ENCODE assay signal across 27 mouse cellular contexts in the genomic region with DNA sequence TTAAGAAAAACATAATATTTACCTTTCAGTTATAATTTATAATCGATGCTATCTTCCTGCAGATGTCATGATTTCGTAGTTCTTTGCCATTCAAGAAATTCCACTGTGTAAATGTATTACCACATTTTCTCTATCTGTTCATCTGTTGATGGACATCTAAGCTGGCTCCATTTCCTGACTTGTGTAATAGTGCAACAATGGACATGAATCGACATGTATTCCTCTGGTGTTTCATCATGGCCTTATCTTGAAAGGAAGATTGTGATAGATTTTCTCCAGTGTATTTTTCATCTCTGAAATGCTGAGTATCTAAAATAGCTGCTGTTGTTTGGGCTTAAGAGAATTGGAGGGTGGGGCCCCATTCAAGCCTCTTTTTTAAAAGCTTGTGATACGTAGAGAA. TPM values are rescaled to one million over a fixed set of nuclear protein-coding genes. Genes with fewer than 3 reads are reported as not detected.
DNase-seq lines count a peak whose midpoint lies in the region; ATAC-seq and TF ChIP-seq lines count a peak whose summit lies in the region.
"Had no signal": no experiment of that assay in that cellular context is flagged by ENCODE, and none has a peak within 500 bp of the region (broad histone marks: within the 10 kb centered on the region; RNA-seq: fewer than 3 reads in every experiment).

No protein-coding gene starts in this region.

- H3K27me3 ChIP-seq in liver, postnatal 0 days (ENCODE audit: insufficient read depth, low read length) = no peaks in the 10 kb centered on the region
- H3K27me3 ChIP-seq in liver, embryonic 12.5 days (replicated peaks) = no peaks in the 10 kb centered on the region
- no peaks in the 10 kb centered on the region for H3K27me3 ChIP-seq in forebrain, embryonic 11.5 days (ENCODE audit: control insufficient read depth, insufficient read depth, low read length)
- no peaks in the 10 kb centered on the region for H3K27me3 ChIP-seq in intestine, embryonic 15.5 days (replicated peaks)
- H3K27me3 ChIP-seq: embryonic facial prominence, embryonic 13.5 days; forebrain, embryonic 12.5 days; forebrain, embryonic 15.5 days; heart, embryonic 12.5 days; heart, embryonic 15.5 days; hindbrain, embryonic 13.5 days; Patski had no signal

- no peaks in the 10 kb centered on the region for H3K9me3 ChIP-seq in liver, postnatal 0 days (ENCODE audit: low read length)
- H3K9me3 ChIP-seq in liver, embryonic 12.5 days (replicated peaks) = no peaks in the 10 kb centered on the region
- H3K9me3 ChIP-seq in forebrain, embryonic 11.5 days (ENCODE audit: control insufficient read depth, low read length) = no peaks in the 10 kb centered on the region
- H3K9me3 ChIP-seq in intestine, embryonic 15.5 days = no peaks in the 10 kb centered on the region
- H3K9me3 ChIP-seq: embryonic facial prominence, embryonic 13.5 days; forebrain, embryonic 12.5 days; forebrain, embryonic 15.5 days; heart, embryonic 12.5 days; heart, embryonic 15.5 days; hindbrain, embryonic 10.5 days; hindbrain, embryonic 13.5 days had no signal

- H3K9ac ChIP-seq in liver, postnatal 0 days (replicated peaks) = no peak overlapping the region
- H3K9ac ChIP-seq in liver, embryonic 12.5 days = no peak overlapping the region
- no peak overlapping the region for H3K9ac ChIP-seq in forebrain, embryonic 11.5 days (ENCODE audit: low read length)
- no peak overlapping the region for H3K9ac ChIP-seq in intestine, embryonic 15.5 days
- H3K9ac ChIP-seq: embryonic facial prominence, embryonic 13.5 days; forebrain, embryonic 12.5 days; forebrain, embryonic 15.5 days; heart, embryonic 12.5 days; heart, embryonic 15.5 days; hindbrain, embryonic 13.5 days had no signal

- H3K4me2 ChIP-seq in liver, postnatal 0 days (ENCODE audit: low read depth, low read length) = no peak overlapping the region
- H3K4me2 ChIP-seq in liver, embryonic 12.5 days = no peak overlapping the region
- H3K4me2 ChIP-seq in forebrain, embryonic 11.5 days (ENCODE audit: low read depth, low read length, severe bottlenecking) = no peak overlapping the region
- no peak overlapping the region for H3K4me2 ChIP-seq in intestine, embryonic 15.5 days (replicated peaks)
- H3K4me2 ChIP-seq: embryonic facial prominence, embryonic 13.5 days; forebrain, embryonic 12.5 days; forebrain, embryonic 15.5 days; heart, embryonic 12.5 days; heart, embryonic 15.5 days; hindbrain, embryonic 13.5 days had no signal

- 65% methylated on average over 4 of the region's 4 CpGs for WGBS in liver, postnatal 0 days (ENCODE audit: insufficient replicate concordance)
- 80% methylated on average over 4 of the region's 4 CpGs for WGBS in liver, embryonic 12.5 days (ENCODE audit: insufficient replicate concordance)
- WGBS in forebrain, embryonic 11.5 days = 97% methylated on average over 4 of the region's 4 CpGs
- 78% methylated on average over 4 of the region's 4 CpGs for WGBS in intestine, embryonic 15.5 days

- H3K36me3 ChIP-seq in liver, postnatal 0 days (replicated peaks; ENCODE audit: insufficient read depth, low read length) = peaks cover 3% of the 10 kb centered on the region; the same call in 1 of the 2 replicates
- H3K36me3 ChIP-seq in liver, embryonic 12.5 days = peaks cover 15% of the 10 kb centered on the region
- no peaks in the 10 kb centered on the region for H3K36me3 ChIP-seq in forebrain, embryonic 11.5 days (ENCODE audit: control insufficient read depth, insufficient read depth, low read length)
- H3K36me3 ChIP-seq in intestine, embryonic 15.5 days = 0 out of 2 replicates have a peak, but pooled peaks cover 3% of the 10 kb centered on the region
- H3K36me3 ChIP-seq: forebrain, embryonic 12.5 days; forebrain, embryonic 15.5 days; heart, embryonic 15.5 days had no signal

- H3K4me3 ChIP-seq in liver, postnatal 0 days (ENCODE audit: low read depth, low read length) = no peak overlapping the region
- H3K4me3 ChIP-seq in liver, embryonic 12.5 days = no peak overlapping the region
- no peak overlapping the region for H3K4me3 ChIP-seq in forebrain, embryonic 11.5 days (ENCODE audit: low read depth, low read length)
- no peak overlapping the region for H3K4me3 ChIP-seq in intestine, embryonic 15.5 days (replicated peaks)
- H3K4me3 ChIP-seq: embryonic facial prominence, embryonic 13.5 days; forebrain, embryonic 12.5 days; forebrain, embryonic 15.5 days; heart, embryonic 12.5 days; heart, embryonic 15.5 days; hindbrain, embryonic 10.5 days; hindbrain, embryonic 13.5 days had no signal

- ATAC-seq in liver, postnatal 0 days = peak; percentile 52
- ATAC-seq in liver, embryonic 12.5 days = no peak
- ATAC-seq in megakaryocyte, adult 5-6 weeks (ENCODE audit: poor library complexity, severe bottlenecking) = peak; percentile 58; the same call in 1 of the 2 replicates
- no peak for ATAC-seq in forebrain, embryonic 11.5 days (replicated peaks; ENCODE audit: low FRiP score)
- ATAC-seq in intestine, embryonic 15.5 days = no peak
- ATAC-seq: forebrain, embryonic 15.5 days; hindbrain, embryonic 16.5 days; Patski had no signal

- H3K27ac ChIP-seq in liver, postnatal 0 days (ENCODE audit: low read depth) = no peak overlapping the region
- H3K27ac ChIP-seq in liver, embryonic 12.5 days = no peak overlapping the region
- H3K27ac ChIP-seq in forebrain, embryonic 11.5 days (ENCODE audit: low read depth, low read length) = no peak overlapping the region
- H3K27ac ChIP-seq in intestine, embryonic 15.5 days = no peak overlapping the region
- H3K27ac ChIP-seq: embryonic facial prominence, embryonic 13.5 days; forebrain, embryonic 12.5 days; forebrain, embryonic 15.5 days; heart, embryonic 15.5 days; hindbrain, embryonic 10.5 days; hindbrain, embryonic 13.5 days had no signal

- TF ChIP-seq CTCF in liver, postnatal 0 days (IDR thresholded peaks at IDR 0.05; ENCODE audit: low read depth) = no peak

- no peaks in the 10 kb centered on the region for H3K4me1 ChIP-seq in liver, postnatal 0 days (ENCODE audit: insufficient read depth)
- no peaks in the 10 kb centered on the region for H3K4me1 ChIP-seq in liver, embryonic 12.5 days
- no peaks in the 10 kb centered on the region for H3K4me1 ChIP-seq in forebrain, embryonic 11.5 days (replicated peaks; ENCODE audit: control insufficient read depth, insufficient read depth, low read length)
- H3K4me1 ChIP-seq in intestine, embryonic 15.5 days (replicated peaks) = no peaks in the 10 kb centered on the region
- H3K4me1 ChIP-seq: embryonic facial prominence, embryonic 13.5 days; forebrain, embryonic 12.5 days; forebrain, embryonic 15.5 days; heart, embryonic 12.5 days; heart, embryonic 15.5 days; hindbrain, embryonic 10.5 days; hindbrain, embryonic 13.5 days had no signal

- no peak for DNase-seq in liver, postnatal 0 days
- DNase-seq in 416B (ENCODE audit: low read depth) = peak; percentile 79
- DNase-seq in fat pad, adult 2 months (ENCODE audit: extremely low read depth, low read depth, low spot score) = peak; percentile 67
- DNase-seq in forebrain, embryonic 11.5 days (ENCODE audit: low spot score) = no peak
- DNase-seq in right cerebral cortex, adult 18-20 months = no peak
- DNase-seq: adrenal gland, postnatal 10 days; adrenal gland, postnatal 36 days; cerebellum, adult 18-20 months; cerebellum, adult 9-10 months; cerebellum, postnatal 14 days; gastrocnemius, postnatal 10 days; gastrocnemius, postnatal 36 days; heart, adult 18-20 months; heart, postnatal 10 days; heart, postnatal 36 days had no signal

- no peak for TF ChIP-seq EP300 in liver, postnatal 0 days (IDR thresholded peaks at IDR 0.05; ENCODE audit: low read depth)

RNA-seq across cellular contexts. Expression of a gene that starts 27.1 kb away (rescaled TPM):
- polyA plus RNA-seq in liver, postnatal 0 days (2015; fragmentation: Nextera tagmentation; extraction: Ambion mirVana) = 7.1 and 7.5 TPM in 2 replicates
- 32.9 and 33.3 TPM in 2 replicates for polyA plus RNA-seq in liver, embryonic 12.5 days (2016; fragmentation: Nextera tagmentation; extraction: Ambion mirVana)
- total RNA-seq in megakaryocyte, adult 5-6 weeks (2015) = 17.6 and 18.2 TPM in 2 replicates
- 17.2 and 26.1 TPM in 2 replicates for total RNA-seq in megakaryocyte, adult 5-6 weeks (2017)
- polyA plus RNA-seq in forebrain, embryonic 11.5 days (2014; fragmentation: Nextera tagmentation; extraction: Ambion mirVana) = 46.1 and 50.2 TPM in 2 replicates
- 27.2 and 31.9 TPM in 2 replicates for polyA plus RNA-seq in intestine, embryonic 15.5 days (2015; fragmentation: Nextera tagmentation; extraction: Ambion mirVana)

RNA-seq across cellular contexts. Expression of a gene that starts 27.5 kb away (rescaled TPM):
- 4.7 and 4.9 TPM in 2 replicates for polyA plus RNA-seq in liver, postnatal 0 days (2015; fragmentation: Nextera tagmentation; extraction: Ambion mirVana)
- 9.7 and 11.1 TPM in 2 replicates for polyA plus RNA-seq in liver, embryonic 12.5 days (2016; fragmentation: Nextera tagmentation; extraction: Ambion mirVana)
- 22.5 and 24.0 TPM in 2 replicates for total RNA-seq in megakaryocyte, adult 5-6 weeks (2015)
- 24.1 and 32.4 TPM in 2 replicates for total RNA-seq in megakaryocyte, adult 5-6 weeks (2017)
- 21.2 and 26.3 TPM in 2 replicates for polyA plus RNA-seq in forebrain, embryonic 11.5 days (2014; fragmentation: Nextera tagmentation; extraction: Ambion mirVana)
- polyA plus RNA-seq in intestine, embryonic 15.5 days (2015; fragmentation: Nextera tagmentation; extraction: Ambion mirVana) = 15.6 and 17.0 TPM in 2 replicates

Comparison
In these comparisons a context has a peak if more than half of its experiments do, and no peak if none do; other contexts are left out.
1. ATAC-seq: peak in liver, postnatal 0 days (single experiment) and megakaryocyte, adult 5-6 weeks (single experiment); none in liver, embryonic 12.5 days (single experiment), forebrain, embryonic 11.5 days (single experiment) and intestine, embryonic 15.5 days (single experiment).
2. DNase-seq: peak in 416B (single experiment) and fat pad, adult 2 months (single experiment); none in liver, postnatal 0 days (single experiment), forebrain, embryonic 11.5 days (single experiment) and right cerebral cortex, adult 18-20 months (single experiment).